Mouse (Mus musculus) B cell, adult 67 days (primary cell): ENCODE measurements around the gene Mylk3. TPM values are rescaled to one million over a fixed set of nuclear protein-coding genes. Genes with fewer than 3 reads are reported as not detected.

Experiments used
- total RNA-seq, 2 experiments: library from RNA; stranded (reverse); gene quantifications; 4 replicates each; pipeline ENCODE4 v1.2.4; 2023

Gene Mylk3
- not detected for total RNA-seq

DNA sequence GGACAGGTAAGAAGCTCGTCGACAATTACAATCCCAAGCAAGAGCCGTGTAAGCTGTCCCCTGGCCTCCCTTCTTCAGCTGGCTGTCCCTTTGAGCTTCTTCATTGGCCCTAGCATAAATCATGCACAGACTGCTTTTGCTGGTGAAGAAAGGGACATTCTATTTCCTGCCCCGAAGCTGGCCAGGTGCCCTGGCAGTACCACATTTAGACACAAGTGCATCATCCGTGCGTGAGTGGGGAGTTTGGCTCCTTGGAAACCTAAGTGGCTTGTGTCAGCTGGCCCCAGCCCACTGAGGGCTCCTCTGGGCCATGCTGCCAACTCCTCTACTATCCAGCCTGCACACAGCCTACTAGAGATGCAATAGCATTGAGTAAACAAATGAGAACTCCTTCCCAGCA is at the start of gene Mylk3:
TSS of gene Mylk3 (minus strand) at position 141 of the 400 bp plus-strand sequence.

DNA sequence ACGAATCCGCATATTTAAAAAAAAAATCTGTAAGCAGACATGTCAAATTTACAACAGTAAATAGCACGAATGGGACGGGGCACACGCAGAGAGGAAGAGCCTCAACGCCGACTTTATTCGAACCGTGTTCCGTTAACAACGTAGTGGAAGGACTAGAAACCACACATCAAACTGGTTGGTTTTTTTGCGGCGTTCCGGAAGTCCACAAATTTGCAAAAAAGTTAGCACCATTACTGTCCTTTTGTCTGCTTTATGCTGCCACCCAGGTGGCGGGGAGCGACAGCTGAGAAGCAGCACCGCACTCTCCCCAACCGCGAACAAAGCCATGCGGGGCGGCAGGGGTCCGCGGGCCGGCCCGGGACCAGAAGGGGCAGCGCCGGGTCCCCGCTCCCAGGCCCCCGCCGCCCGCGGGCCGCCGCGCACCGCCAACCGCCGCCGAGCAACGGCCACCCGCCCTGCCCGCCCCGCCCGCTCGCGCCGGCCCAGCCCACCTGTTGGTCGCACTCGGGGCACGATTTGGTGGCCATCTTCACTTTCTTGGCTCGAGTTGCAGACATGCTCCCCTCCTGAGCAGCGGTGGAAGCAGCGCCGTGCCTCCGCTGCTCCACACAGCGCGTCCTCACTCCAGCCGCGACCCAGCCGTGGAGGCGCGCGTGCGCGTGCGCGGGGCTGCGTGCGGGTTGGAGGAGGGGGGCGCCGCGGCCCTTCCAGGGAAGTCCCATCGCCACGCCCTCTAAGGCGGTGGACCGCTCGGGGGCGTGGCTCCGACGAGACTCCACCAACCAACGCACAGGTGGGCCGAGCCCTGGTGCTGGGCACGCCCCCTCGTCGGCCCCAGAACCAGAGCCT is 46.2 kb upstream of the Mylk3 start, which contains the start of gene 4921524J17Rik:
TSS of gene 4921524J17Rik (minus strand) at position 666 of the 849 bp plus-strand sequence.

DNA sequence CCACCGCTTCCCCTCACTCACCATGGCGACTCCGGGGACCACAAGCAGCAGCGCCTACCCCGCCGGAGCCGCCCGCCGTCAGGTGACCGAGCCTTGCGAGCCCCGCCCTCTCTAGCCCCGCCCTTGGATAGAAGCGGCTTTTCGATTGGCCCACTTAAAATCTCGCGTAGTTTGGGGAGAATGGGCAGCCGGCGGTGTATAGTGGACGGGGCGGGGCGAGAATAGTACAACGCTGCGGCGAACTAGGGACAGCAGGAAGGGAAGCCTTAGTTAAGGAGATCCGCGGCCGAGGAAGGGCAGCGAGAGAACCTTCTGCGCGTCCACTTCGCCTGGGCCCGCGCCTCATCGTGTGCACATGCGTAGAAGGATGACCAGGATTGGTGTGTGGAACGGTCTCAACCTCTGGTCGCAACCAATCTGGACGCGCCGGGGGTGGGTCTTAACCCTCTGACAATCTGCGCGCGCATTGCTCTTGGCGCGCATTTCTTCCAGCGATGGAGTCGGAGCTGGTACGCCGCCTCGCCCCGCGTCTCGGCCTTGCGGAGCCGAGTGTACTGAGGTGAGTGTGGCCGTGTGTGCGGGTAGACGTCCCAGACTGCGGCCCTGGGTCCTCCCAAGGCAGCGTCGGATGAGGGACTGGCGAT is 86.6 kb downstream of the Mylk3 start, which contains the start of the genes Orc6 and Vps35:
TSS of gene Orc6 (plus strand) at position 199 of the 644 bp plus-strand sequence.
TSS of gene Vps35 (minus strand) at position 369 of the 644 bp plus-strand sequence.

Other genes starting within 250 kb of the Mylk3 start
- not detected for gene Cks1brt, start 234.4 kb downstream of the Mylk3 start, total RNA-seq
- not detected for gene Olfr371, start 160.4 kb downstream of the Mylk3 start, total RNA-seq
- gene Orc6, start 86.7 kb downstream of the Mylk3 start, total RNA-seq: 10 to 100 TPM; 33.5 to 34.6 TPM
- 10 to 100 TPM; 76.9 to 79.2 TPM for gene Vps35, start 86.5 kb downstream of the Mylk3 start, total RNA-seq
- gene 4921524J17Rik, start 46.5 kb upstream of the Mylk3 start, total RNA-seq: 10 to 100 TPM; 14.3 to 22.3 TPM
- gene Gpt2, start 106.2 kb upstream of the Mylk3 start, total RNA-seq: 1 to 10 TPM; 1.9 to 2.6 TPM
- 100 to 1,000 TPM; 149 to 152 TPM for gene Dnaja2, start 169.0 kb upstream of the Mylk3 start, total RNA-seq